Mouse (Mus musculus) right cerebral cortex, postnatal 25 days (tissue): Measurements from ENCODE around the gene Mybpc2.
A peak's percentile ranks its signal among the peaks of the same experiment; 100 is the strongest.

Experiments
- DNase-seq: peaks from one replicate; pipeline ENCODE4 v3.0.0; 2022

The Mybpc2 gene

GRCm38 (mm10) chr7:44461503-44462217, 62.8 kb downstream of the Mybpc2 start:
- no peak for DNase-seq

GRCm38 (mm10) chr7:44460767-44461502, 63.5 kb downstream of the Mybpc2 start:
- no peak for DNase-seq

- no peak for DNase-seq
Observed at GRCm38 (mm10) chr7:44460067-44460466, 64.4 kb downstream of the Mybpc2 start.

DNA sequence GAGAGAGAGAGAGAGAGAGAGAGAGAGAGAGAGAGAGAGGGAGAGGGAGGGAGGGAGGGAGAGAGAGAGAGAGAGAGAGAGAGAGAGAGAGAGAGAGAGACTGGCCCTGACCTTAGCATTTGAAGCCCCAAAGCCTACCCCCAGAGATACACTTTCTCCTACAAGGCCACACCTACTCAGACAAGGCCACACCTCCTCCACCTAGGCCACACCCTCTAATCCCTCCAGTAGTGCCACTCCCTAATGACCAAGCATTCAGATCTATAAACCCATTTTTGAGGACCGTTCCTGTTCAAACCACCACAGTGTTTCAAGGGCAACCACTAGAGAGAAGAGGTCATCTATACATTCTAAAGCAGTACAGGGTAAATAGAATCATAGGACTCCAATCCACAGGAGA, 68.2 kb downstream of the Mybpc2 start:
- DNase-seq: peak; percentile 2

DNA sequence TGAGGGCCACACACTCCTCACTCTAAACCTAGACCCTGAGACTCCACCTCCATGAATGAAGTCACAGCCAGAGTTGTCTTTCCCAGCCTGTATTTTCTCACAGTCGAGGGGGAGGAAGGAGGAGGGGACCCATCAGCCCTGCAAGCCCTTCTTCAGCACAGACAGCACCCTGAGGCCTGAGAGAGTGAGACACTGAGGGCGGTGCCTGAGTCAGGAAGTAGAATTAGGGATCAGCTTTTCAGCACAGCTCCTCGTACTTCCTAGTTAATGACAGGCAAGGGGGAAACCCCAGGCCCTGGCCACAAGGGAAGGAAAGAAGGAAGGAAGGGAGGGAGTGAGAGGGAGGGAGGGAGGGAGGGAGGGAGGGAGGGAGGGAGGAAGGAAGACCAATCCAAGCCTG, 71.2 kb downstream of the Mybpc2 start:
- DNase-seq: no peak
